Mouse (Mus musculus) stomach, embryonic 15.5 days (tissue): Measurements from ENCODE around the gene Bbs2. TPM values are rescaled to one million over a fixed set of nuclear protein-coding genes. Genes with fewer than 3 reads are reported as not detected.
"Not testable (repeated sequence)": the region's sequence is repeated elsewhere in the genome, so short reads cannot be mapped to it uniquely, and the experiment has no call there.

Experiments used
- ATAC-seq: fragments of 200-750 bp; cut with Nextera tagmentation; 2 replicates; pipeline ENCODE4 v1.8.0; 2017; ENCODE audit warnings: low read depth, moderate number of reproducible peaks, moderate TSS enrichment; ENCODE audit not compliant: insufficient read depth, low FRiP score
- H3K27ac ChIP-seq: fragments of 300-500 bp; sonication (generic); 2 replicates; pipeline ENCODE4 v1.5.1; 2015; ENCODE audit warnings: mild to moderate bottlenecking, inconsistent platforms
- H3K27me3 ChIP-seq: fragments of 300-500 bp; sonication (generic); replicated peaks from 2 replicates; pipeline ENCODE4 v1.6.1; 2015; ENCODE audit warnings: inconsistent platforms
- H3K36me3 ChIP-seq: fragments of 300-500 bp; sonication (generic); 2 replicates; pipeline ENCODE4 v1.6.1; 2015; ENCODE audit warnings: inconsistent platforms
- H3K4me1 ChIP-seq: fragments of 300-500 bp; sonication (generic); 2 replicates; pipeline ENCODE4 v1.6.1; 2015; ENCODE audit warnings: inconsistent platforms
- H3K4me2 ChIP-seq: fragments of 300-500 bp; sonication (generic); 2 replicates; pipeline ENCODE4 v1.6.1; 2015; ENCODE audit warnings: mild to moderate bottlenecking, inconsistent platforms
- H3K4me3 ChIP-seq: fragments of 300-500 bp; sonication (generic); replicated peaks from 2 replicates; pipeline ENCODE4 v1.5.1; 2015; ENCODE audit warnings: inconsistent platforms
- H3K9ac ChIP-seq: fragments of 300-500 bp; sonication (generic); 2 replicates; pipeline ENCODE4 v1.6.1; 2015; ENCODE audit warnings: inconsistent platforms
- H3K9me3 ChIP-seq: fragments of 300-500 bp; sonication (generic); 2 replicates; pipeline ENCODE4 v1.6.1; 2016; ENCODE audit warnings: inconsistent platforms
- WGBS: fragments of 180-500 bp; shearing (Covaris S2); methylation state at CpG from one replicate; pipeline ENCODE4 v1.1.7; 2015; 5-methylcytosine and 5-hydroxymethylcytosine counted together
- polyA plus RNA-seq: library from polyadenylated mRNA; unstranded; fragments of >200 nt; fragmentation: Nextera tagmentation; extraction: Ambion mirVana; gene quantifications from 2 replicates; pipeline ENCODE4 v1.2.1, GENCODE M21; 2015

The Bbs2 gene
- polyA plus RNA-seq, 1 experiment from 2014 or later = 11.0 TPM

- H3K4me3 ChIP-seq = peak overlapping the region; percentile 67
- 0% methylated on average over 26 of the region's 32 CpGs for WGBS
- not testable (repeated sequence) for H3K27me3 ChIP-seq, H3K36me3 ChIP-seq, H3K9me3 ChIP-seq
- peak; percentile 86 for ATAC-seq
- H3K27ac ChIP-seq = peak overlapping the region; percentile 83
- peak overlapping the region; percentile 70 for H3K9ac ChIP-seq
- peak overlapping the region; percentile 66 for H3K4me2 ChIP-seq
- peaks cover 10% of the 10 kb centered on the region for H3K4me1 ChIP-seq
Observed at GRCm38 (mm10) chr8:94036541-94036940, 62.2 kb downstream of the Bbs2 start.

- Histone ChIP-seq H3K4me3 (peak overlapping the region; percentile 4), H3K36me3 (peaks cover 5% of the 10 kb centered on the region; the same call in 1 of the 2 replicates), H3K27me3 (no peaks in the 10 kb centered on the region), H3K4me2 (peak overlapping the region; percentile 66), H3K9me3 (no peaks in the 10 kb centered on the region), H3K4me1 (peaks cover 10% of the 10 kb centered on the region), H3K27ac (no peak overlapping the region), H3K9ac (no peak overlapping the region)
- ATAC-seq = no peak
- 58% methylated on average over 5 of the region's 5 CpGs for WGBS
Observed at GRCm38 (mm10) chr8:94035200-94035599, 63.5 kb downstream of the Bbs2 start.

- no peak for ATAC-seq
- H3K27ac ChIP-seq = no peak overlapping the region
- WGBS = 74% methylated on average over 3 of the region's 3 CpGs
Observed at GRCm38 (mm10) chr8:94033601-94034000, 65.1 kb downstream of the Bbs2 start.

GRCm38 (mm10) chr8:94029701-94030100 lies 69.0 kb downstream of the Bbs2 start:
- Histone ChIP-seq H3K4me1 (no peaks in the 10 kb centered on the region), H3K4me2 (no peak overlapping the region), H3K27me3 (no peaks in the 10 kb centered on the region), H3K9me3 (no peaks in the 10 kb centered on the region), H3K27ac (no peak overlapping the region), H3K9ac (no peak overlapping the region), H3K4me3 (no peak overlapping the region), H3K36me3 (peaks cover 37% of the 10 kb centered on the region)
- 90% methylated on average over 9 of the region's 9 CpGs for WGBS
- no peak for ATAC-seq

More at GRCm38 (mm10) chr8:94033601-94034000, 65.1 kb downstream of the Bbs2 start:
- Histone ChIP-seq H3K4me3 (no peak overlapping the region), H3K4me2 (no peak overlapping the region), H3K4me1 (peaks cover 10% of the 10 kb centered on the region), H3K9ac (no peak overlapping the region), H3K36me3 (peaks cover 19% of the 10 kb centered on the region), H3K27me3 (no peaks in the 10 kb centered on the region), H3K9me3 (no peaks in the 10 kb centered on the region)

- WGBS = 96% methylated on average over 6 of the region's 6 CpGs
- Histone ChIP-seq H3K9ac (no peak overlapping the region), H3K9me3 (no peaks in the 10 kb centered on the region), H3K4me2 (no peak overlapping the region), H3K27ac (no peak overlapping the region), H3K27me3 (no peaks in the 10 kb centered on the region), H3K36me3 (peaks cover 38% of the 10 kb centered on the region; the same call in 1 of the 2 replicates), H3K4me1 (no peaks in the 10 kb centered on the region), H3K4me3 (no peak overlapping the region)
- ATAC-seq = no peak
Observed at GRCm38 (mm10) chr8:94023916-94024315, 74.8 kb downstream of the Bbs2 start.

Other genes with a start within 250 kb of the Bbs2 start
- gene Amfr, start 86.1 kb downstream of the Bbs2 start, polyA plus RNA-seq = 48.6 and 51.4 TPM in 2 replicates
- 103 and 106 TPM in 2 replicates for gene Nudt21, start 61.9 kb downstream of the Bbs2 start, polyA plus RNA-seq
- gene Ogfod1, start 61.7 kb downstream of the Bbs2 start, polyA plus RNA-seq = 13.2 and 14.2 TPM in 2 replicates
- 0.66 and 0.92 TPM in 2 replicates for gene Mt4, start 38.3 kb upstream of the Bbs2 start, polyA plus RNA-seq
- gene Mt3, start 53.7 kb upstream of the Bbs2 start, polyA plus RNA-seq = 3.6 and 5.3 TPM in 2 replicates
- gene Mt2, start 73.7 kb upstream of the Bbs2 start, polyA plus RNA-seq = 478 and 643 TPM in 2 replicates
- 1,735 and 2,224 TPM in 2 replicates for gene Mt1, start 80.2 kb upstream of the Bbs2 start, polyA plus RNA-seq
- gene Nup93, start 115.6 kb upstream of the Bbs2 start, polyA plus RNA-seq = 66.1 and 77.3 TPM in 2 replicates
- 0.08 and 0.09 TPM in 2 replicates for gene Slc12a3, start 230.3 kb upstream of the Bbs2 start, polyA plus RNA-seq